In genomic region chr4:152862818-152863614, GRCm38 (mm10) we compare ENCODE assay signal across 15 mouse cellular contexts.
DNase-seq lines count a peak whose midpoint lies in the region; ATAC-seq and TF ChIP-seq lines count a peak whose summit lies in the region.
"Had no signal": no experiment of that assay in that cellular context is flagged by ENCODE, and none has a peak within 500 bp of the region (broad histone marks: within the 10 kb centered on the region; RNA-seq: fewer than 3 reads in every experiment).

No protein-coding gene starts in this region.

- H3K4me2 ChIP-seq in hindbrain, embryonic 16.5 days (ENCODE audit: low read length), result no peak overlapping the region
- no peak overlapping the region for H3K4me2 ChIP-seq in hindbrain, embryonic 11.5 days (replicated peaks; ENCODE audit: low read depth, low read length)
- H3K4me2 ChIP-seq in heart, embryonic 11.5 days, result no peak overlapping the region
- H3K4me2 ChIP-seq: embryonic facial prominence, embryonic 13.5 days; liver, embryonic 13.5 days had no signal

- WGBS in hindbrain, embryonic 16.5 days, result 38% methylated on average over 11 of the region's 11 CpGs
- 54% methylated on average over 11 of the region's 11 CpGs for WGBS in hindbrain, embryonic 11.5 days
- WGBS in heart, embryonic 11.5 days (ENCODE audit: insufficient replicate concordance), result 56% methylated on average over 11 of the region's 11 CpGs

- H3K4me1 ChIP-seq in hindbrain, embryonic 16.5 days (ENCODE audit: control insufficient read depth, insufficient read depth, low read depth, low read length), result peaks cover 5% of the 10 kb centered on the region
- no peaks in the 10 kb centered on the region for H3K4me1 ChIP-seq in hindbrain, embryonic 11.5 days (replicated peaks; ENCODE audit: control insufficient read depth, insufficient read depth, low read length)
- no peaks in the 10 kb centered on the region for H3K4me1 ChIP-seq in heart, embryonic 11.5 days (ENCODE audit: control insufficient read depth, insufficient read depth, low read length)
- H3K4me1 ChIP-seq: embryonic facial prominence, embryonic 13.5 days; liver, embryonic 13.5 days had no signal

- DNase-seq in hindbrain, embryonic 11.5 days (ENCODE audit: low spot score), result no peak
- DNase-seq in brain, adult 2 months (ENCODE audit: low read depth, low spot score), result peak; percentile 68
- peak; percentile 13 to 30 for DNase-seq in layer of hippocampus, adult 8-10 months (ENCODE audit: low spot score in 2 of 2)
- DNase-seq in right cerebral cortex, adult 18-20 months, result peak; percentile 40
- DNase-seq in adrenal gland, adult 8-10 months, result no peak
- no peak for DNase-seq in gastrocnemius, adult 2 months
- DNase-seq: adrenal gland, postnatal 25 days; gastrocnemius, postnatal 25 days; liver, embryonic 13.5 days; lung, postnatal 14 days had no signal

- H3K9ac ChIP-seq in hindbrain, embryonic 16.5 days (ENCODE audit: low read depth, low read length), result 0 out of 2 replicates have a peak overlapping the region, but pooled peaks have one; percentile 6
- no peak overlapping the region for H3K9ac ChIP-seq in hindbrain, embryonic 11.5 days (ENCODE audit: low read depth, low read length)
- no peak overlapping the region for H3K9ac ChIP-seq in heart, embryonic 11.5 days (ENCODE audit: low read depth, low read length)
- H3K9ac ChIP-seq: embryonic facial prominence, embryonic 13.5 days; liver, embryonic 13.5 days had no signal

- ATAC-seq in hindbrain, embryonic 16.5 days, result peak; percentile 52; the same call in 1 of the 2 replicates
- no peak for ATAC-seq in hindbrain, embryonic 11.5 days (ENCODE audit: low FRiP score)
- no peak for ATAC-seq in heart, embryonic 11.5 days (replicated peaks; ENCODE audit: insufficient number of reproducible peaks, low FRiP score, low TSS enrichment)

- no peak overlapping the region for H3K4me3 ChIP-seq in hindbrain, embryonic 16.5 days (ENCODE audit: low read length)
- H3K4me3 ChIP-seq in hindbrain, embryonic 11.5 days (ENCODE audit: low read depth, low read length), result no peak overlapping the region
- no peak overlapping the region for H3K4me3 ChIP-seq in gastrocnemius, adult 2 months
- no peak overlapping the region for H3K4me3 ChIP-seq in heart, embryonic 11.5 days (ENCODE audit: low read depth, low read length)
- H3K4me3 ChIP-seq: embryonic facial prominence, embryonic 13.5 days; forebrain, embryonic 10.5 days; liver, embryonic 13.5 days had no signal

- no peaks in the 10 kb centered on the region for H3K36me3 ChIP-seq in hindbrain, embryonic 16.5 days (ENCODE audit: control insufficient read depth, insufficient read depth, low read length)
- no peaks in the 10 kb centered on the region for H3K36me3 ChIP-seq in hindbrain, embryonic 11.5 days (ENCODE audit: control insufficient read depth, insufficient read depth, low read length)
- no peaks in the 10 kb centered on the region for H3K36me3 ChIP-seq in heart, embryonic 11.5 days (ENCODE audit: control insufficient read depth, insufficient read depth, low read length)
- H3K36me3 ChIP-seq: embryonic facial prominence, embryonic 13.5 days; forebrain, embryonic 10.5 days; G1E; liver, embryonic 13.5 days had no signal

- TF ChIP-seq CTCF in gastrocnemius, adult 2 months (IDR thresholded peaks at IDR 0.05), result no peak

- intact Hi-C loops in gastrocnemius, adult 2 months (cut with DNase I), result no loop called here

- H3K9me3 ChIP-seq in hindbrain, embryonic 16.5 days (ENCODE audit: control insufficient read depth, low read length), result no peaks in the 10 kb centered on the region
- no peaks in the 10 kb centered on the region for H3K9me3 ChIP-seq in hindbrain, embryonic 11.5 days (ENCODE audit: control insufficient read depth, low read length)
- H3K9me3 ChIP-seq in heart, embryonic 11.5 days (replicated peaks; ENCODE audit: control insufficient read depth, low read length), result no peaks in the 10 kb centered on the region
- H3K9me3 ChIP-seq: embryonic facial prominence, embryonic 13.5 days; forebrain, embryonic 10.5 days had no signal

- H3K27ac ChIP-seq in hindbrain, embryonic 16.5 days (ENCODE audit: low read depth, low read length), result no peak overlapping the region
- H3K27ac ChIP-seq in hindbrain, embryonic 11.5 days (ENCODE audit: low read depth, low read length), result no peak overlapping the region
- no peak overlapping the region for H3K27ac ChIP-seq in gastrocnemius, adult 2 months
- no peak overlapping the region for H3K27ac ChIP-seq in heart, embryonic 11.5 days (ENCODE audit: low read depth, low read length)
- H3K27ac ChIP-seq: embryonic facial prominence, embryonic 13.5 days; forebrain, embryonic 10.5 days; liver, embryonic 13.5 days had no signal

- no peaks in the 10 kb centered on the region for H3K27me3 ChIP-seq in hindbrain, embryonic 16.5 days (replicated peaks; ENCODE audit: control insufficient read depth, insufficient read depth, low read length)
- H3K27me3 ChIP-seq in hindbrain, embryonic 11.5 days (ENCODE audit: control insufficient read depth, insufficient read depth, low read length), result no peaks in the 10 kb centered on the region
- H3K27me3 ChIP-seq in heart, embryonic 11.5 days (ENCODE audit: control insufficient read depth, insufficient read depth, low read length), result no peaks in the 10 kb centered on the region
- H3K27me3 ChIP-seq: liver, embryonic 13.5 days had no signal

Comparison
In these comparisons a context has a peak if more than half of its experiments do, and no peak if none do; other contexts are left out.
1. DNase-seq: peak in brain, adult 2 months (single experiment), layer of hippocampus, adult 8-10 months (2 of 2) and right cerebral cortex, adult 18-20 months (single experiment); none in hindbrain, embryonic 11.5 days (single experiment), adrenal gland, adult 8-10 months (single experiment) and gastrocnemius, adult 2 months (single experiment).